Mouse (Mus musculus) bone marrow macrophage, adult 2 months (primary cell): Measurements from ENCODE around the gene Bnip2.

Experiments used
- CTCF ChIP-seq: IDR thresholded peaks from 2 replicates; pipeline ENCODE4 v1.5.1; 2012; ENCODE audit warnings: low read depth, mild to moderate bottlenecking, low read length, moderate library complexity
- POLR2A ChIP-seq: IDR thresholded peaks from 2 replicates; pipeline ENCODE4 v1.6.1; 2012; ENCODE audit warnings: mild to moderate bottlenecking, low read depth, low read length, borderline replicate concordance

DNA sequence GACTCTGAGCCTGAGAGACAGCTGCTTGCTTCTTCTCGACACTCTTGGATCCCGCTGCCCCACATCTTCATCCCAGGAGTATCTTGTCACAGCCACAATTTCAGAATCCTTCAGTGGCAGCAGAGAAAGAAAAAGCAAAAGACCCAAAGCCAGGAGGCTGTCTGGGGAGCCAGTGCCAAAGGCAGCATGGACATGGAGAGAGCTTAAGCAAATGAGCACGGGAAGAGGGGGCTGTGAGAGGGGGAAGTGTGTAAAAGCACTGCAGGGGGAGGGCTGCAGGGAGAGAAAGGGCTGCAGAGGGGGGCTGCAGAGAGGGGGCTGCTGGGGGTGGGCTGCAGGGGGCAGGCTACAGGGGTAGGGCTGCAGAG, 60.1 kb downstream of the Bnip2 start:
- TF ChIP-seq CTCF = no peak
- TF ChIP-seq POLR2A = no peak
